Mouse (Mus musculus) heart, postnatal 4 days (tissue): ENCODE results near the gene Cux1. TPM values are rescaled to one million over a fixed set of nuclear protein-coding genes. Genes with fewer than 3 reads are reported as not detected.

Experiments
- DNase-seq: peaks from one replicate; pipeline ENCODE4 v3.0.0; 2021
- total RNA-seq, 2 experiments: library from RNA; stranded (reverse); gene quantifications; 2 replicates each; pipeline ENCODE4 v1.2.3; 2021

Gene Cux1
- total RNA-seq, 2 experiments from 2014 or later = 126 to 131 TPM

- no peak for DNase-seq
Observed at GRCm38 (mm10) chr5:136535976-136536725, 31.1 kb downstream of the Cux1 start.

DNA sequence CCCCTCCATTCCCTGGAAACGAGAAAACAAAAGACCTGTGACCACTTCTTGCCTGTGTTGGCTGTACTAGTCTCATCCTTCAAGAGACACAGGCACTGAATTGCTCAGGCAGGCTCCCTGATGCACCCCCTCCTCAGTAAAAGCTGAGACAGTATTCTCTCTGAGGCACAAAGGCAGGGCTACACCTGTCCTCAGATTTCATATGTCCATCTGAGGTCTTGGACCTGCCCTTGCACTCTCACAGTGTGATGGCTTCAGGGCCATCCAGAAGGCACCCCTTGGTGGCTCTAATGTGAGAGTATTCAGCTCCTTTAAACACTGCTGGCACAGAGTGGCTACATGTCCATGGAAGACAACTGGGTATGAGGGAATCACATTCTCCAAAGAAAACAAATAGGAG, 32.1 kb downstream of the Cux1 start:
- no peak for DNase-seq

DNA sequence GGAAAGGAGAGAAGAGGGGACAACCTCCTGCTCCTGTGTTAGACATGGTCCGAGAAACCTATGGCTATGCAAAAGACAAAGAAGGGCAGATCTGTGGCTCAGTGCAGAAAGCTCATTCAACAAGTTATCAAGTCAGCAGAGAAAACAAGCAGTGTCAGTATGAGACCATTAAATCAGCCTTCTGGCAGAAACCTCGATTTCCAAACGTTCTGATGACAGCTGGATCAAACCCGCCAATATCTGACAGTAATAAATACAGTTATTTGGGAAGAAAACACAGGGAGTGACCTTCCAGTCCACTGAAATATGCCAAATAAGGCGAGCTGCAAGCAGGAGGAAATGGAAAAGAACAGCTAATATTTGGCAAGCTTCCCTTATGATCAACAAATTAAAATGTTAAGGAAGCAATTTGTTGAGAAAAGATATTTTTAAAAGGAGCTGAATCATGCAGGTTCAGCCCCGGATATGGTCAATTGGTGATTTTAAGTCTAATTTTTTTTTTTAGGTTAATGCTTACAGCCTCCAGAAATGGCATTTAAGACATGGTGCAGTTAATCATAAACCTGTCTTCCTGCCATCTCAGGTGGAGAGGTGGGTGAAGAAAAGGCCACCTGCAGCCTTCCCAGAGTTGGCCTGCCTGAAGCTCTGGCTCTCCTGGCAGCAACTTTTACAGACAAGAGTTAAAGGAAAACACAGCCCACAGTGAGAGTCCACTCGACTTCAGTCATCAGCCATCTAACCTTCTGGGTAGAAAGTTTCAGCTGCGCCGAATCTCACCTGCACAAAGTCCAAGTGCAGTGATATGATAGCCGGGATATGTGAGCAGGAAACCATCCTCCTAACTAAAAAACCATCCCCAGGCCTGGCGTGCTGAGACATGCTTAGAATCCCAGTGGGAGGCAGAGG, 33.7 kb downstream of the Cux1 start:
- no peak for DNase-seq

GRCm38 (mm10) chr5:136531674-136532365, 35.5 kb downstream of the Cux1 start:
- DNase-seq = peak; percentile 31

- DNase-seq = peak; percentile 50
Observed at GRCm38 (mm10) chr5:136530931-136531330, 36.4 kb downstream of the Cux1 start.

DNA sequence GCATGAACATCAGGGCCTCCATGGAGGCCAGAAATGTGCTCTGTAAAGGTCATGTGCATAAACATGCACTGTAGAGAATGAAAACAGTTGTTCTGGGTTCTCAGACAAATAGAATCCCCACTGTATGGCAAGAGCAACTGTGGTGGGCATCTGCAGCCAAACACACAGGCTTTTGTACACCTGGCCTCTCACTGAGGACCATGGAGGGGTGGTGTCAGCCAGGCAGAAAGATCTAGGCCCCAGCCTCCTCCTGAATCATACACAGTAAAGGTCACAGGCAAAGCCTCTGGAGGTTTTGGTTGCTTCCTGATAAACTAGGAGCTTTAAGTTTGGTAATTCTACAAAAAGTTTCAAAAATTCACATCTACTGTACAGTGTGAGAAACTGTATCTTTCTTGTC, 38.1 kb downstream of the Cux1 start:
- no peak for DNase-seq

GRCm38 (mm10) chr5:136527871-136528270, 39.4 kb downstream of the Cux1 start:
- no peak for DNase-seq

- no peak for DNase-seq
Observed at GRCm38 (mm10) chr5:136526545-136526909, 40.8 kb downstream of the Cux1 start.

DNA sequence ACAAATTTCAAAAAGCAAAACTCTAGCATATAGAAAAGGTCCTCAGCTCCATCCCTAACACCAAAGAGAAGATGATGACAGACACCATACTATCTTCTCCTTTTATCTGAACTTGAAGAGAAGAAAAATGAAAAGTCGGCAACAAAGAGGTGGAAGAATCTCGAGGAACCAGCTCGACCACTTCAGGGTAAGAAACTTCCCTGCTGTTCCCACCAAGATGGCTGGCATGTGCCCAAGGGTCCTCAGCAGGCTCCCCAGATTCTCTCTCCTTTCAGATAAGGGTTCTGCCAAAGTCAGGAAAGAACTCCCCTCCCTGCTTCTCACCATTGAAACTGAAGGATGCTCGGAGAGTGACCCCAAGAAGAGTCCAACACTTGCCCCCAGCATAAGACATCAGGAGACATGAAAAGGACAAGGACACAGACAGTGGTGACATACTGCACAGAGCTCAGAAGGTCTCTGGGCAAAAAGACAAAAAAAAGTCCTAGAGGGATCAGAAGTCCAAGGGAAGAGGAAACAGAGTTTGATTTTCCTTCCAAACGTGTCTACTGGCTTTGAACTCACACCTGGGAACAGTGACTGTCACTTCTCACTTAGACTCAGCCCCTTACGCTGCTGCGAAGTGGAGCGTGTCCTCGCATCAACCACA, 41.3 kb downstream of the Cux1 start:
- DNase-seq = no peak

GRCm38 (mm10) chr5:136522843-136523463, 44.3 kb downstream of the Cux1 start:
- no peak for DNase-seq

- DNase-seq = no peak
Observed at GRCm38 (mm10) chr5:136521656-136522055, 45.6 kb downstream of the Cux1 start.

GRCm38 (mm10) chr5:136518648-136519437, 48.4 kb downstream of the Cux1 start:
- DNase-seq = no peak

DNA sequence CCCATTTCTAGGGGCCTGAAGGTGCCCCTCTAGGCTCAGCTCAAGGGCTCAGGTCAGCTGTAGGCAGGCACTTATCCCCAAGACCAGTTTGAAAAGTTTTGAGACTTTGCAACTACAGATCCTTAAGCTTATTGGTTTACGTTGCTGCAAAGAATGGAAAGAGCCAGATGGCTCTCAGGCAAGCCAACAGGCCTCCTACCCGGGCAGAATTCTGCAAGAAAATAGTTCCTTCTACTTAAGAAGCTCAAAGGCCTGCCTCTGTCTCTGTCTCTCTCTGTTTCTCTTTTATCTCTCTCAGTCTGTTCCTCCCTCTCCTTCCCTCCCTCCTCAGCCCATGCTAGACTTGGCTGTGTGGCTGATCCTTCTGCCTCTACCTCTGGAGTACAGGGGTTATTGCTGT, 49.8 kb downstream of the Cux1 start:
- DNase-seq = no peak

- DNase-seq = no peak
Observed at GRCm38 (mm10) chr5:136516593-136516992, 50.7 kb downstream of the Cux1 start.

- DNase-seq = no peak
Observed at GRCm38 (mm10) chr5:136514049-136514677, 53.1 kb downstream of the Cux1 start.

DNA sequence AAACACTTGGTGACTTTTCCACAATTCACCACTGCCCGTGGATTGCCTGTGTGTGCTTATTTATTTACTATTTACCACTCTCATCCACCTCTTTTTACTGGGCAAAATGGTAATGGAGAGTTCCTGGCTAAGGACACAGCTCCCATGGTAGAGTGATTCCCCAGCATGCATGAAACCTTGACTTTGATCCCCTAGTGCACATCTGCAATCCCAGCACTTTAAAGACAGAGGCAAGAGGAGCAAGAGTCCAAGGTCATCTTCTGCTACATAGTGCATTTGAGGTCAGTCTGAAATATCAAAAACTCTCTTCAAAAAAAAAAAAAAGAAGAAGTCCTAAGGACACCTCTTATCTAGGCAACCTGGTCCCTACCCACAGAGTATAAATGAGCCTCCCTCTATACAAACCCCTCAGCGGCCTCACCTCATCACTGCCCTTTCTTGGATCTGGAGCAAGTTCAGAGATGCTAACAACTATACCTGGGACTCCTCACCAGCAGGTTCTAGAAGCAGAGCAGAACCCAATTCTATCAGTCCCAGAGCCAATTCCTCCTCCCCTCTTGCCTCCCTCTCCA, 55.1 kb downstream of the Cux1 start:
- no peak for DNase-seq

GRCm38 (mm10) chr5:136511378-136511777, 55.9 kb downstream of the Cux1 start:
- no peak for DNase-seq

DNA sequence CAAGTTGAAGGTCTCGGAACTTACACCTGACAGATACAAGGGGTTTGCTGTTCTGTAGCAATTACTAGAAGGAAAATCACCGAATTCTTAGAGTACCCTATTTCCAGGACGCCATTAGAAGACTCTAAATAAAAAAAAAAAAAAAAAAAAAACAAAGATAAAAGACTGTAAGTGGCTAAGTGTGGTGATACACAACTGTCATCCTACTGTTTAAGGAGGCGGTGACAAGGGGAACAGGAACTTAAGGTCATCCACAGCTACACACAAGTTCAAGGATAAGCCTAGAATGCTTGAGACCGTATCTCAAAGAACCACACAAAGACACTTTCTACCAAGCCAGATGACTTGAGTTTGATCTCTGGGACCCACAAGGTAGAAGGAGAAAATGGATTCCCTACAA, 56.7 kb downstream of the Cux1 start:
- no peak for DNase-seq

GRCm38 (mm10) chr5:136507629-136508028, 59.7 kb downstream of the Cux1 start:
- no peak for DNase-seq

- no peak for DNase-seq
Observed at GRCm38 (mm10) chr5:136506262-136506661, 61.0 kb downstream of the Cux1 start.
